Mouse (Mus musculus) cortical plate, adult 2 months (tissue): Measurements from ENCODE around the gene Bola2. TPM values are rescaled to one million over a fixed set of nuclear protein-coding genes. Genes with fewer than 3 reads are reported as not detected.
A peak's percentile ranks its signal among the peaks of the same experiment; 100 is the strongest.
"Not testable (repeated sequence)": the region's sequence is repeated elsewhere in the genome, so short reads cannot be mapped to it uniquely, and the experiment has no call there.

Experiments used
- H3K27ac ChIP-seq: fragments of 200-500 bp; 2 replicates; pipeline ENCODE4 v1.5.1; 2012; ENCODE audit warnings: low read length, control low read depth, inconsistent platforms; ENCODE audit not compliant: insufficient read depth
- H3K4me1 ChIP-seq: fragments of 200-500 bp; 2 replicates; pipeline ENCODE4 v1.6.1; 2011; ENCODE audit warnings: low read length; ENCODE audit not compliant: control insufficient read depth, insufficient read depth
- H3K4me3 ChIP-seq: fragments of 200-500 bp; 2 replicates; pipeline ENCODE4 v1.5.1; 2011; ENCODE audit warnings: mild to moderate bottlenecking, low read length, control low read depth; ENCODE audit not compliant: insufficient read depth
- CTCF ChIP-seq: fragments of 200-500 bp; IDR thresholded peaks from 2 replicates; pipeline ENCODE4 v1.5.1; 2011; ENCODE audit warnings: mild to moderate bottlenecking, control low read depth, low read length; ENCODE audit not compliant: insufficient read depth; ENCODE audit errors: extremely low read depth
- POLR2A ChIP-seq: fragments of 200-500 bp; IDR thresholded peaks from 2 replicates; pipeline ENCODE4 v1.6.1; 2011; ENCODE audit warnings: mild to moderate bottlenecking, low read length, control low read depth; ENCODE audit not compliant: insufficient read depth; ENCODE audit errors: extremely low read depth
- polyA plus RNA-seq: library from polyadenylated mRNA; depleted of rRNA; stranded (reverse); fragments of >200 nt; gene quantifications from 2 replicates; pipeline ENCODE4 v1.2.3, GENCODE M21; 2012

The Bola2 gene
- polyA plus RNA-seq, 1 experiment, result 51.2 TPM

DNA sequence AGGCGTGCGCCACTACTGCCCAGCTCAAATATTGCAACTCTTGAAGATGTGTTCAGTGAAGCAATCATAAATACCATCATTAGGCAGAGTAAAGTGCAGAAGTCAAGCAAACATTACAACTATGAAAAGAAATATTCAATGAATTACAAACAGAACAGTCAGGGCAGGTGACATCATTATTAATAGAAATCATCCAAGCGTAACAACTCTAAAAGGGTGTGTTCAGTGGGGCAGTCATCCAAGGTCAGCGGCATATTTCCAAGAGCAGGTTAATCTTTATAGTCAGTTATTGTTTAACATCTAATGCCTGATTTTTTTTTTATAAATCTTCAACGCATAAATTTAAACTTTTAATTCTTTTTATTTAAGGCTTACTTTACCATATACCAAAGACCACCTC, 14.0 kb upstream of the Bola2 start:
- H3K4me3 ChIP-seq, result no peak overlapping the region
- no peaks in the 10 kb centered on the region for H3K4me1 ChIP-seq
- TF ChIP-seq POLR2A (no peak), CTCF (no peak)
- H3K27ac ChIP-seq, result no peak overlapping the region

DNA sequence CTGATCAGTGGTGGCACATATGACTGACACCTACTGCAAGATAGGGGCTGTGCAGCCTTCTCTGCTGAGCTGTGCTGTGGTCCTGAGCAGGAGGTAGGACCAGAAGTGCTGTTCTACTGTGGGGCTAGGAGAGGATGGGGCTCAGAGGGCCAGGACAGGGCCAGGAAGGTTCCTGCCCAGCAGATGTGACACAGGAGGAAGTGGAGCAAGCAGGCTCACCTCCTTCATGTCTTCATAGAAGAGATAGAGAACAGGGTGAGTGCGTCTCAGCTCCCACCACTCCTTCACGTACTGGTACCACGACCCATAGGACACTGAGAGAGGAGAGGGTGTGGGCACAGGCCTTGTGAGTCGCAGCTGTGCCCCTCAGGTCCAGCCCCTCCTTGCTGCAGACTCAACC, 7.0 kb upstream of the Bola2 start:
- H3K4me3 ChIP-seq, H3K27ac ChIP-seq, H3K4me1 ChIP-seq: not testable (repeated sequence)

GRCm38 (mm10) chr7:126689021-126689420, 6.2 kb upstream of the Bola2 start:
- H3K4me3 ChIP-seq, result no peak overlapping the region
- H3K4me1 ChIP-seq, result no peaks in the 10 kb centered on the region; the same call in 1 of the 2 replicates
- H3K27ac ChIP-seq, result no peak overlapping the region
- no peak for TF ChIP-seq POLR2A
- no peak for TF ChIP-seq CTCF

DNA sequence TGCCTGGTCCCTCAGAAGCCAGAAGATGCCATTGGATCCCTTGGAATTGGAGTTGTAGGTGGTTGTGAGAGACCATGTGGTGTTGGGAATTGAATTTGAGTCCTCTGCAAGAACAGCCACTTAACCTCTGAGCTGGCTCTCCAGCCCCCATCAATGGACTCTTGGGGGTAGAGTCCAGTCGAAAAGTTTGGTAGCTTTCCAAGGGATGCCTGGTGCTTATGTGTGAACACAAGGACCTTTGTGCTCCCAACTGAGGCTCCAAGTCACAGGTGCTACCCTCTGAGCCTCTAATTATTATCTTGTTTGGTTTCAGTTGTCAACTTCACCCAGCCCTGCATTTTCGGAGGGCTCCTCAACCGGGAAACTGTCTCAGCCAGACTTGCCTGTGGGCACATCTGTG, 4.5 kb upstream of the Bola2 start:
- Histone ChIP-seq H3K27ac (no peak overlapping the region), H3K4me1 (peaks cover 2% of the 10 kb centered on the region; the same call in 1 of the 2 replicates), H3K4me3 (no peak overlapping the region)
- TF ChIP-seq POLR2A (no peak), CTCF (no peak)

DNA sequence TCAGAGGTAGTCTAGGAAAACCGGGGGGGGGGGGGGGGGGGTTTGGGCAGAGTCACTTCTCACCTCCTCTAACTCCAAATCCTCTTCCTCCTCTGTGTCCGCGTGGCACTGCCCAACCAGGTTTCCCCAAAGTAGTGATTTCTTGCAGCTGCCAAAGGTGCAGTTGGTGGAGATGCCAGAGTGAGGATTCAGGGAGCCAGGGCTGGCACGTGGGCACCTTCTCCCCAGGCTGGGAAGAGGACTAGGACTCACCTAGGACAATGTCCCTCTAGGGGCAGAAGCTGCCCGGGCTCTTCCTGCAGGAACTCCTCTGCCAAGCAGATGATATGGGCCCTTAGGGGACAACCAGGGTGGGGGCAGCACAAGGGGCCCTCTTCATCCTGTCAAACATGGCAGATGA, 3.5 kb upstream of the Bola2 start:
- TF ChIP-seq POLR2A, result no peak
- no peak for TF ChIP-seq CTCF
- no peak overlapping the region for H3K27ac ChIP-seq
- no peak overlapping the region for H3K4me3 ChIP-seq
- peaks cover 3% of the 10 kb centered on the region; the same call in 1 of the 2 replicates for H3K4me1 ChIP-seq

GRCm38 (mm10) chr7:126692426-126692825, 2.8 kb upstream of the Bola2 start:
- Histone ChIP-seq H3K27ac (no peak overlapping the region), H3K4me1 (peaks cover 6% of the 10 kb centered on the region; the same call in 1 of the 2 replicates), H3K4me3 (no peak overlapping the region)
- TF ChIP-seq CTCF (no peak), POLR2A (no peak)

DNA sequence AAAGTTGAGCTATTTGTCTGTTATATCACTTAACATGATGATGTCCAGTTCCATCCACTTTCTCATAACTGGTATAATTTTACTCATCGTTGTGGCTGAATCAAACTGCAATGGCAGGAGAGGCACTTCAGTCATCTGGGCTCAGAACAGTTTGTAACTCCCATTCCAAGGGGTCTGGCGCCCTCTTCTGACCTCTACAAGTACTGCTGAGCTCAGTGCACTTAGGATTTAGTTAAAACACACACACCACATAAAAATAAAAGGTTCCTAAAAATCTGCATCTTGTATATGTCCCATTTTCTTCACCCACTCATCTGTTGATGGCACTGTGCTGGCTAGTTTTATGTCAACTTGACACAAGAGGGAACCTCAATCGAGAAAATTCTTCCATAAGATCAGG, 1.9 kb upstream of the Bola2 start:
- Histone ChIP-seq H3K4me1 (peaks cover 6% of the 10 kb centered on the region; the same call in 1 of the 2 replicates), H3K27ac (no peak overlapping the region), H3K4me3 (no peak overlapping the region)
- TF ChIP-seq POLR2A (no peak), CTCF (peak; percentile 92)

GRCm38 (mm10) chr7:126693781-126694180, 1.4 kb upstream of the Bola2 start:
- no peak overlapping the region for H3K4me3 ChIP-seq
- no peak overlapping the region for H3K27ac ChIP-seq
- H3K4me1 ChIP-seq, result peaks cover 6% of the 10 kb centered on the region; the same call in 1 of the 2 replicates
- TF ChIP-seq POLR2A, result no peak
- TF ChIP-seq CTCF, result no peak

GRCm38 (mm10) chr7:126694441-126695051, 655 bp upstream of the Bola2 start:
- H3K27ac ChIP-seq, result no peak overlapping the region
- peak overlapping the region; percentile 74 for H3K4me3 ChIP-seq
- TF ChIP-seq CTCF, result no peak
- H3K4me1 ChIP-seq, result peaks cover 6% of the 10 kb centered on the region; the same call in 1 of the 2 replicates

DNA sequence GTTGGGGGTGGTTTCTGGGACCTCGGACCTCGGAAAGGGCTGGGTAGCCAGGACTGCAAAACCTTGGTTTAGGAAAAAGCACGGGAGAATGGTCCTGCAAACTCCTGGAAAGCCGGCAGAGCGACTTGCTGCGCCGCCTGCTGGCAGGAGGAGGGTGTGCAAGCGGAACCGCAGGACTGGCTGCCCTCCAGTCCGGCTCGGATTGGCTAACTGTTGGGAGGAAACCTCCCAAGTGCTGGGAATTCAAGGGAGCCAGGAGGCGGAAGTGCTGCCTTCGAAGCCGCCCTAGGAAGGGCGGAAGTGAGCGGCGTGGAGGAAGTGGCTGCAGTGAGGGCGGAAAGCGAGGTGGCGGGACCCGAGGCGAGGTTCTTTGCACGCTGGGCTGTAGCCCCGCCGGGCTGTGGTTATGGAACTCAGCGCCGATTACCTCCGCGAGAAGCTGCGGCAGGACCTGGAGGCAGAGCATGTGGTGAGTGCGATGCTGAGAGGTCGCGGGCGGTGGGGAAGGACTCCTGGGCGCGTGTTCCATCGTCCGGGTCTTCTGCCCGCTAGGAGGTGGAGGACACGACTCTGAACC, 518 bp downstream of the Bola2 start, which contains the start of gene Slx1b:
TSS of gene Slx1b (minus strand) at position 154 of the 577 bp plus-strand sequence.
- peaks cover 8% of the 10 kb centered on the region; the same call in 1 of the 2 replicates for H3K4me1 ChIP-seq
- peak; percentile 85 for TF ChIP-seq CTCF
- TF ChIP-seq POLR2A, result peak; percentile 62; the same call in 1 of the 2 replicates
- H3K4me3 ChIP-seq, result peak within 1 kb of the TSS; percentile 74
- peak within 1 kb of the TSS; percentile 76 for H3K27ac ChIP-seq

DNA sequence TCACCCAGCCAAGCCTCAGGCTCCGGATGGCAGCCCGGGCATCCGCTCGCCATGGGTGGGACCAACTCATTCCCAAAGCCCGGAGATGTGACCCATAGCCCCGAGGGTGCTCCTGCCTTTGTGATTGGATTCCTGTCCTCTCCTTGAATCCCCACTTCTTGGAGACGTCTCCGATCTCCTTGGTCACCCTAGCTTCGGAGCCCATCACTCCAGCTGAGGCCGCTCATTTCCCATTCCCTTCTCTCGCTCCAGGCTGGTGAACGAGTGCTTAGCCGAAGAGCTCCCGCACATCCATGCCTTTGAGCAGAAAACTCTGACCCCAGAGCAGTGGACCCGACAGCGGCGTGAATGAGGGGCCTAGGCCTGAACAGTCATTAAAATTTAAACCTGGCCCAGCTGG, 1.1 kb downstream of the Bola2 start:
- Histone ChIP-seq H3K4me3 (peak overlapping the region; percentile 74), H3K27ac (no peak overlapping the region), H3K4me1 (peaks cover 10% of the 10 kb centered on the region; the same call in 1 of the 2 replicates)
- TF ChIP-seq POLR2A (0 out of 2 replicates have a peak, but pooled peaks have one; percentile 8), CTCF (no peak)
